8 mouse cellular contexts compared by ENCODE assay signal in genomic region chr7:118976414-118977166, GRCm38 (mm10). TPM values are rescaled to one million over a fixed set of nuclear protein-coding genes. Genes with fewer than 3 reads are reported as not detected.
A peak's percentile ranks its signal among the peaks of the same experiment; 100 is the strongest.
DNase-seq lines count a peak whose midpoint lies in the region; ATAC-seq and TF ChIP-seq lines count a peak whose summit lies in the region.

No protein-coding gene starts in this region.

- H3K79me2 ChIP-seq in CH12.LX (replicated peaks; ENCODE audit: control insufficient read depth, extremely low read depth, insufficient read depth, poor library complexity, severe bottlenecking): no peaks in the 10 kb centered on the region

- ATAC-seq in embryonic facial prominence, embryonic 15.5 days (ENCODE audit: insufficient number of reproducible peaks, low FRiP score, low TSS enrichment, low read depth): no peak
- 0 out of 2 replicates have a peak, but pooled peaks have one; percentile 26 for ATAC-seq in heart, embryonic 13.5 days (ENCODE audit: extremely low read depth, insufficient number of reproducible peaks, low FRiP score, low TSS enrichment)
- peak; percentile 70 for ATAC-seq in midbrain, embryonic 13.5 days

- peak; percentile 59 for DNase-seq in adrenal gland, postnatal 10 days
- DNase-seq in adrenal gland, postnatal 25 days: no peak
- DNase-seq in CH12.LX (ENCODE audit: extremely low read depth): peak; percentile 5
- peak; percentile 72 to 80 for DNase-seq in layer of hippocampus, postnatal 10 days (ENCODE audit: low spot score in 2 of 2)
- DNase-seq in urinary bladder, adult 2 months (ENCODE audit: low spot score): no peak

- no peak overlapping the region for H3K27ac ChIP-seq in CH12.LX (ENCODE audit: insufficient read depth, low read depth)
- H3K27ac ChIP-seq in embryonic facial prominence, embryonic 15.5 days (replicated peaks): no peak overlapping the region
- H3K27ac ChIP-seq in heart, embryonic 13.5 days (replicated peaks): peak overlapping the region; percentile 72
- peak overlapping the region; percentile 65 for H3K27ac ChIP-seq in midbrain, embryonic 13.5 days

- no peak overlapping the region for H3K9ac ChIP-seq in CH12.LX (ENCODE audit: insufficient read depth, low read depth)
- H3K9ac ChIP-seq in embryonic facial prominence, embryonic 15.5 days: no peak overlapping the region
- 0 out of 2 replicates have a peak overlapping the region, but pooled peaks have one; percentile 58 for H3K9ac ChIP-seq in heart, embryonic 13.5 days
- H3K9ac ChIP-seq in midbrain, embryonic 13.5 days (replicated peaks): peak overlapping the region; percentile 32; the same call in 1 of the 2 replicates

- peaks cover 11% of the 10 kb centered on the region for H3K27me3 ChIP-seq in CH12.LX (replicated peaks)
- no peaks in the 10 kb centered on the region for H3K27me3 ChIP-seq in embryonic facial prominence, embryonic 15.5 days
- no peaks in the 10 kb centered on the region for H3K27me3 ChIP-seq in heart, embryonic 13.5 days (replicated peaks)
- H3K27me3 ChIP-seq in midbrain, embryonic 13.5 days: no peaks in the 10 kb centered on the region

- no peak for TF ChIP-seq POLR2A in CH12.LX (IDR thresholded peaks at IDR 0.05; ENCODE audit: low read depth, low read length)

- TF ChIP-seq RAD21 in CH12.LX (IDR thresholded peaks at IDR 0.05; ENCODE audit: low read depth, low read length): no peak

- 32% methylated on average over 14 of the region's 14 CpGs for WGBS in embryonic facial prominence, embryonic 15.5 days
- WGBS in heart, embryonic 13.5 days: 20% methylated on average over 14 of the region's 14 CpGs
- 26% methylated on average over 14 of the region's 14 CpGs for WGBS in midbrain, embryonic 13.5 days

- no peaks in the 10 kb centered on the region for H3K36me3 ChIP-seq in CH12.LX (replicated peaks in 1 of 2; ENCODE audit: control insufficient read depth in 1 of 2, insufficient read depth in 1 of 2, low read length in 1 of 2)
- H3K36me3 ChIP-seq in embryonic facial prominence, embryonic 15.5 days: peaks cover 50% of the 10 kb centered on the region
- H3K36me3 ChIP-seq in heart, embryonic 13.5 days: peaks cover 26% of the 10 kb centered on the region
- peaks cover 28% of the 10 kb centered on the region for H3K36me3 ChIP-seq in midbrain, embryonic 13.5 days

- dilution Hi-C loops in CH12.LX (cut with MboI; ENCODE audit: extremely low pct_ligation_motif_present, extremely low pct_unique_long_range_greater_than_20kb, low sequenced_read_pairs): no loop called here

- no peak for TF ChIP-seq EP300 in CH12.LX (IDR thresholded peaks at IDR 0.05; ENCODE audit: low read length)

- no peak for TF ChIP-seq CTCF in CH12.LX (conservative IDR thresholded peaks at IDR 0.05 in 1 of 2, IDR thresholded peaks at IDR 0.05 in 1 of 2; ENCODE audit: low read depth in 2 of 2, low read length in 2 of 2)

- in situ Hi-C loops in CH12.LX (cut with MboI; ENCODE audit: low pct_ligation_motif_present, low pct_unique_long_range_greater_than_20kb, low sequenced_read_pairs): no loop called here

- peak overlapping the region; percentile 27; the same call in 1 of the 2 replicates for H3K4me2 ChIP-seq in CH12.LX (ENCODE audit: insufficient read depth, low read depth, poor library complexity, severe bottlenecking)
- H3K4me2 ChIP-seq in embryonic facial prominence, embryonic 15.5 days (replicated peaks): 0 out of 2 replicates have a peak overlapping the region, but pooled peaks have one; percentile 12
- H3K4me2 ChIP-seq in heart, embryonic 13.5 days: peak overlapping the region; percentile 52
- peak overlapping the region; percentile 38 for H3K4me2 ChIP-seq in midbrain, embryonic 13.5 days (replicated peaks)

- 0 out of 4 replicates have a peak, but pooled peaks cover 0 to 5% of the 10 kb centered on the region in 2 experiments for H3K4me1 ChIP-seq in CH12.LX (ENCODE audit: control insufficient read depth in 1 of 2, insufficient read depth in 2 of 2)
- H3K4me1 ChIP-seq in embryonic facial prominence, embryonic 15.5 days: peaks cover 9% of the 10 kb centered on the region; the same call in 1 of the 2 replicates
- H3K4me1 ChIP-seq in heart, embryonic 13.5 days: peaks cover 31% of the 10 kb centered on the region
- H3K4me1 ChIP-seq in midbrain, embryonic 13.5 days (replicated peaks): peaks cover 56% of the 10 kb centered on the region

- no peak overlapping the region for H3K4me3 ChIP-seq in CH12.LX (replicated peaks in 1 of 3; ENCODE audit: low read depth in 2 of 3, low read length in 2 of 3, poor library complexity in 1 of 3)
- no peak overlapping the region for H3K4me3 ChIP-seq in embryonic facial prominence, embryonic 15.5 days (replicated peaks)
- peak overlapping the region; percentile 17 for H3K4me3 ChIP-seq in heart, embryonic 13.5 days
- peak overlapping the region; percentile 15 for H3K4me3 ChIP-seq in midbrain, embryonic 13.5 days (replicated peaks)

- no peaks in the 10 kb centered on the region for H3K9me3 ChIP-seq in CH12.LX (replicated peaks; ENCODE audit: low read length)
- H3K9me3 ChIP-seq in embryonic facial prominence, embryonic 15.5 days (replicated peaks): no peaks in the 10 kb centered on the region
- no peaks in the 10 kb centered on the region for H3K9me3 ChIP-seq in heart, embryonic 13.5 days
- H3K9me3 ChIP-seq in midbrain, embryonic 13.5 days: no peaks in the 10 kb centered on the region

TF ChIP-seq in CH12.LX, 34 proteins besides CTCF, POLR2A, EP300 and RAD21:
- no peak for TF ChIP-seq ETS1 (conservative IDR thresholded peaks at IDR 0.05; ENCODE audit: low read depth, low read length)
- no peak for TF ChIP-seq NELFE (IDR thresholded peaks at IDR 0.05; ENCODE audit: low read depth, low read length)
- no peak for TF ChIP-seq BHLHE40 (IDR thresholded peaks at IDR 0.05; ENCODE audit: low read depth, low read length)
- TF ChIP-seq CHD1 (IDR thresholded peaks at IDR 0.05; ENCODE audit: low read depth, low read length): no peak
- no peak for TF ChIP-seq KAT2A (IDR thresholded peaks at IDR 0.05; ENCODE audit: insufficient replicate concordance, low read length)
- TF ChIP-seq CHD2 (IDR thresholded peaks at IDR 0.05; ENCODE audit: low read length): no peak
- TF ChIP-seq NRF1 (IDR thresholded peaks at IDR 0.05; ENCODE audit: low read depth, low read length): no peak
- TF ChIP-seq JUND (conservative IDR thresholded peaks at IDR 0.05; ENCODE audit: low read depth, low read length): no peak
- no peak for TF ChIP-seq SMC3 (IDR thresholded peaks at IDR 0.05; ENCODE audit: low read depth, low read length)
- no peak for TF ChIP-seq MAFK (IDR thresholded peaks at IDR 0.05; ENCODE audit: insufficient replicate concordance, low read length)
- TF ChIP-seq MEF2A (IDR thresholded peaks at IDR 0.05; ENCODE audit: borderline replicate concordance, low read depth, low read length): no peak
- no peak for TF ChIP-seq MAX (IDR thresholded peaks at IDR 0.05; ENCODE audit: low read length)
- no peak for TF ChIP-seq MXI1 (IDR thresholded peaks at IDR 0.05; ENCODE audit: low read depth, low read length)
- no peak for TF ChIP-seq ELF1 (IDR thresholded peaks at IDR 0.05; ENCODE audit: low read depth, low read length)
- TF ChIP-seq IRF4 (IDR thresholded peaks at IDR 0.05; ENCODE audit: low read depth, low read length): no peak
- no peak for TF ChIP-seq PAX5 (IDR thresholded peaks at IDR 0.05; ENCODE audit: low read length)
- no peak for TF ChIP-seq E2F4 (IDR thresholded peaks at IDR 0.05; ENCODE audit: insufficient replicate concordance, low read depth, low read length)
- no peak for TF ChIP-seq TCF12 (IDR thresholded peaks at IDR 0.05; ENCODE audit: low read depth, low read length)
- no peak for TF ChIP-seq UBTF (IDR thresholded peaks at IDR 0.05; ENCODE audit: low read depth, low read length)
- no peak for TF ChIP-seq ZC3H11A (IDR thresholded peaks at IDR 0.05; ENCODE audit: low read depth, low read length)

RNA-seq across cellular contexts. Expression of gene Gprc5b, which starts 18.4 kb away (rescaled TPM):
- total RNA-seq in adrenal gland, postnatal 10 days (2021): 10 to 100 TPM; 67.5 to 67.8 TPM
- total RNA-seq in adrenal gland, postnatal 25 days (2021): 102 and 104 TPM in 2 replicates
- total RNA-seq in CH12.LX (2012; rRNA removed) (0.04 TPM in 1 of 2 replicates, not detected in the other), CH12.LX (2014; rRNA removed) (not detected in 2 replicates)
- 0.06 TPM in 1 of 2 replicates, not detected in the other for polyA plus RNA-seq in CH12.LX (2012; ENCODE audit: insufficient read length, low read depth)
- 10.9 and 11.3 TPM in 2 replicates for polyA plus RNA-seq in embryonic facial prominence, embryonic 15.5 days (2015; fragmentation: Nextera tagmentation; extraction: Ambion mirVana)
- 3.5 and 4.2 TPM in 2 replicates for polyA plus RNA-seq in heart, embryonic 13.5 days (2015; fragmentation: Nextera tagmentation; extraction: Ambion mirVana)
- 10 to 100 TPM; 43.1 to 44.1 TPM for total RNA-seq in layer of hippocampus, postnatal 10 days (2021)
- 7.2 and 7.6 TPM in 2 replicates for polyA plus RNA-seq in midbrain, embryonic 13.5 days (2015; fragmentation: Nextera tagmentation; extraction: Ambion mirVana)
- 20.9 and 23.1 TPM in 2 replicates for polyA plus RNA-seq in urinary bladder, adult 2 months (2012; rRNA removed)

Comparison
In these comparisons a context has a peak if more than half of its experiments do, and no peak if none do; other contexts are left out.
1. DNase-seq: peak in adrenal gland, postnatal 10 days (single experiment), CH12.LX (single experiment) and layer of hippocampus, postnatal 10 days (2 of 2); none in adrenal gland, postnatal 25 days (single experiment) and urinary bladder, adult 2 months (single experiment).
2. H3K27ac ChIP-seq: peak in heart, embryonic 13.5 days (single experiment) and midbrain, embryonic 13.5 days (single experiment); none in CH12.LX (single experiment) and embryonic facial prominence, embryonic 15.5 days (single experiment).
3. H3K4me3 ChIP-seq: peak in heart, embryonic 13.5 days (single experiment) and midbrain, embryonic 13.5 days (single experiment); none in CH12.LX (0 of 3) and embryonic facial prominence, embryonic 15.5 days (single experiment).
4. H3K9ac ChIP-seq: peak in heart, embryonic 13.5 days (single experiment) and midbrain, embryonic 13.5 days (single experiment); none in CH12.LX (single experiment) and embryonic facial prominence, embryonic 15.5 days (single experiment).
5. Peak in every context shown above with its lines, with median percentiles within 50 percentile points of each other: H3K4me2 ChIP-seq.